Mouse (Mus musculus) brain, embryonic 14.5 days (tissue): Measurements from ENCODE around the gene I0C0044D17Rik.

ENCODE experiments used
- CTCF ChIP-seq: fragments of 200-500 bp; IDR thresholded peaks from 2 replicates; pipeline ENCODE4 v1.5.1; 2012; ENCODE audit warnings: inconsistent platforms, mild to moderate bottlenecking, moderate library complexity, borderline replicate concordance; ENCODE audit not compliant: insufficient read depth, insufficient read length; ENCODE audit errors: extremely low read depth
- POLR2A ChIP-seq: fragments of 200-500 bp; IDR thresholded peaks from 2 replicates; pipeline ENCODE4 v1.6.1; 2012; ENCODE audit warnings: mild to moderate bottlenecking, inconsistent platforms, borderline replicate concordance; ENCODE audit not compliant: poor library complexity, insufficient read depth, insufficient read length, severe bottlenecking; ENCODE audit errors: extremely low read depth

DNA sequence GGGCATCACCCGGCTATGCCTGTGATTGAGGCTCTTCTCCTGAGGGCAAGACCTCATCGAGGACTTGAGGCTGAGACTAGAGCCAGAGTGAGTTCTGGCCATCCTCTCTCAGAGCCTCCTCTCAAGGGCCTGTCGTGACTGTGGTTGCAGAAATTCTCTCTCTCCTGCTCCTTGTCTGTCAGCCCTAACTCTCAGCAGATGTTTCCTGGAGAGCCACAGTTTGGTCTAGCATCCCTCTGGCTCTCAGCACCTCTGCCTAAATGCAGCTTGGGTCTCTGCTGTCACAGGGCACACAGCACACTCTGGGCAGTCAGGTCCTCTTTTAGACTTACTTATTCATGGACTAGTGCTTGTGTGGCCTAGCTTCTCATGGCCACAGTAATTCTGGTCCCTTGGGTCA lies 1.2 kb downstream of the I0C0044D17Rik start:
- TF ChIP-seq CTCF = no peak
- no peak for TF ChIP-seq POLR2A
